Mouse (Mus musculus): Measurements from ENCODE around the gene Cym. TPM values are rescaled to one million over a fixed set of nuclear protein-coding genes. Genes with fewer than 3 reads are reported as not detected.

The Cym gene
- polyA plus RNA-seq, 1 experiment from 2014 or later = 0.18 TPM

DNA sequence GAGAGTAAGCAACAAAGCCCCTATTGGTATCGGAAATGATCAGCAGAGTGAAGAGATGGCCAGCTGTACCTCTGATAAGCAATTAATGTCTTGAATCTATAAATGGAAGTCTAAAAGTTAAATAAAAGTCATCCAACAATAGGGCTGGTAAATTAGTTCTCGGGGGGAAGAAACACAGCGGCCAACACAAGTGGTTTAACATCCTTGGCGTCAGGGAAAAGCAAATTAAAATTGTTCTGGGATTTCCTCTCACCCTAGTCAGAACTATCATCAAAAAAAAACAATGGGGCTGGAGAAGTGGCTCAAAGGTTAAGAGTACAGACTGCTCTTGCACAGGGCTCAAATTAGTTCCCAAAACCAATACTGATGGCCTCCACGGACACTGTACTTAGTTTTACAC is 4.3 kb upstream of the Cym start:
- Histone ChIP-seq H3K9ac (no peak overlapping the region), H3K4me1 (replicated peaks) (peaks cover 14% of the 10 kb centered on the region), H3K27ac (ENCODE audit: poor library complexity, severe bottlenecking) (no peak overlapping the region), H3K9me3 (replicated peaks) (peaks cover 5% of the 10 kb centered on the region), H3K36me3 (no peaks in the 10 kb centered on the region), H3K4me2 (no peak overlapping the region), H3K27me3 (replicated peaks) (0 out of 2 replicates have a peak, but pooled peaks cover 3% of the 10 kb centered on the region), H3K4me3 (no peak overlapping the region)
- no peak for ATAC-seq (ENCODE audit: insufficient number of reproducible peaks, low FRiP score)
- WGBS = 85% methylated on average over 5 of the region's 5 CpGs

DNA sequence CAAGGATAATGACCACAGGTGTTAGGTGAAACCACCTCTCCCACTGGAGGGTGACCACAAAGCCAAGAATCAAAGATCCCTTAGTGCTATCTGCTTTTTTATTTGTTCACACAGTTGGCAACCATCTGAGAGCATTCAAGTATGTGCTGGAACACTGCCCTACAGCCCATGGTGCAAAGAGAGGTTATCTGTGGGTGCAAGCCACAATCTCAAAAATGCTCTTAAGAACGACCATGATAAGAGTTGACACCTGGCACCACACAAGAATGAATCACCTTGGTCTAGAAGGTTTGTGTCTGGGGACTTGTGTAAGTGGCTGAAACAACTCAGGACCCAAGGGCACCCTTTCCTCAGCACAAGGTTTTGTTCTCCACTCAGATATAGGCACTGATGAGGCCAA is 1.7 kb upstream of the Cym start:
- 33% methylated on average over 1 of the region's 1 CpGs for WGBS
- no peak for ATAC-seq (ENCODE audit: insufficient number of reproducible peaks, low FRiP score)
- Histone ChIP-seq H3K27me3 (replicated peaks) (0 out of 2 replicates have a peak, but pooled peaks cover 3% of the 10 kb centered on the region), H3K9ac (no peak overlapping the region), H3K27ac (ENCODE audit: poor library complexity, severe bottlenecking) (no peak overlapping the region), H3K9me3 (replicated peaks) (peaks cover 5% of the 10 kb centered on the region), H3K4me2 (no peak overlapping the region), H3K36me3 (no peaks in the 10 kb centered on the region), H3K4me3 (no peak overlapping the region), H3K4me1 (replicated peaks) (no peaks in the 10 kb centered on the region)

DNA sequence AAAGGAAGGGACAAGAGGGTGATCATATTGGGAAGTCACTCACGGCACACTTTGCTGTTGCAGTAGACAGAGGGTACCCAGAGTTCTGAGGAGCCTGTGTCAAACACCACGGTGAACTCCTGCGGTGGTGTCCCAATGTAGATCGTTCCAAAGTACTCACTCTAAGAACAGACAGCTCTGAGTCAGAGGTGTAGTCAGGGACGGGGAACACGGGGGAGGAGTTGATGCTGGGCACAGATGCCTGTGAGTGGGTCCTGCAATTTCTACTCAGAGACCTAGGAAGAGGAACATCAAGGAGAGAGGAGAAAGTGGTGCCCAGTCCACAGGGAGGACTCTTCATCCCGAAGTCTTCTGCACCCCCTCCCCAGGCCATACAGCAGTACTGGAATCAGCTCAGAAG is 3.0 kb downstream of the Cym start:
- Histone ChIP-seq H3K27me3 (replicated peaks) (no peaks in the 10 kb centered on the region), H3K4me1 (replicated peaks) (no peaks in the 10 kb centered on the region), H3K4me2 (no peak overlapping the region), H3K27ac (ENCODE audit: poor library complexity, severe bottlenecking) (no peak overlapping the region), H3K36me3 (no peaks in the 10 kb centered on the region), H3K4me3 (no peak overlapping the region), H3K9me3 (replicated peaks) (no peaks in the 10 kb centered on the region), H3K9ac (no peak overlapping the region)
- 82% methylated on average over 7 of the region's 7 CpGs for WGBS
- ATAC-seq (ENCODE audit: insufficient number of reproducible peaks, low FRiP score) = no peak

DNA sequence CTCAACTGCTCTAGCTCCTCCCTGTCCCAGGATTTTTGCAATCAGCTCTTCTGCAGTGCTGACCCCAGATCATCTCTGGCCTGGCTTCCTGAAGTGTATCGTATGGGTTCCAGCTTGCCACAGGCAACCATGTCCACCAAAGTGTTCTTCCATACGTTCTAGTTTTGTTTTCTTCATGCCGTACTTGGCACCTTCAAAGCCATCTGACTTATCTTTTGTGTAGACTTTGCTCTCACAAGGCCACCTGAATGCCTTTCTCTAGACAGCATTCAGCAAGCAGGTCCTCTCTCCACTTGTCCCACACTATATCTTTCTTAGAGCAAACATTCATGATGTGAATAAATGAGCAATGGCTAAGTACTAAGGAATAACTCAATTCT is 4.4 kb downstream of the Cym start:
- no peak for ATAC-seq (ENCODE audit: insufficient number of reproducible peaks, low FRiP score)
- no peaks in the 10 kb centered on the region for H3K4me1 ChIP-seq (replicated peaks)
- H3K4me3 ChIP-seq = no peak overlapping the region
- no peak overlapping the region for H3K9ac ChIP-seq
- H3K27ac ChIP-seq (ENCODE audit: poor library complexity, severe bottlenecking) = no peak overlapping the region
- H3K9me3 ChIP-seq (replicated peaks) = no peaks in the 10 kb centered on the region
- no peaks in the 10 kb centered on the region for H3K36me3 ChIP-seq
- no peak overlapping the region for H3K4me2 ChIP-seq
- 80% methylated on average over 3 of the region's 3 CpGs for WGBS
- H3K27me3 ChIP-seq (replicated peaks) = no peaks in the 10 kb centered on the region

DNA sequence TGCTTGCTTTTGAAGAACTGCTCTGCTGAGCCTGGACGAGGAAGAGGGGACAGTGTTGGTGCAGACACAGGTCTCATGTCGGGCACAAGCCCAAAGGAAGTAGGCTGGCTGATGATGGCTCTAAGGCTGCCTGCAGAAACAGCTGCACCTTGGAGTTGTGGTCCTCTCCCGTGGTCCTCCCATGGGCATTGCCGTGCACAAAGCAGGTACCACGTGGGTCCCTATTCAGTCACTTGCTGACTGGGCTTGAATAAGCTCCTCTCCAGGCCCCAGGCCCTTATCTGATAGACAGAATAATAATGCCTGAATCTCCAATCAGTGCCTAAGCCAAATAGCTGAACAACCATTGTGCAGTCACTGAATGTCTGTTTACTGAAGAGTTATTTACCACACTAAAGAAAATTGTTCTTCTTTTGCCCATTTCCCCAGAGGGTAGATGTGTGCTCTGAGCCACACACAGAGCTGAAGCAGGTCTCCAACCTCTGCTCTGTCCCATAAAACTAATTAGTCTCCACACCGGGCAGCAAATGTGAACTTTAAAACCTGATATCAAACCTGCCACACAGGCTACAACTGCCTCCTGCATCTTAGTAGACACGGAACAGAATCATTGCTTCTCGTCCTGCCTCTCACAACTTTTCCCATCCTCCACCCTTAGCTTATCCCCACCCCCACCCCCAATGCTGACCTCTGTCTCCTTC is 5.0 kb downstream of the Cym start:
- no peak overlapping the region for H3K27ac ChIP-seq (ENCODE audit: poor library complexity, severe bottlenecking)
- no peaks in the 10 kb centered on the region for H3K9me3 ChIP-seq (replicated peaks)
- WGBS = 65% methylated on average over 8 of the region's 8 CpGs
- no peaks in the 10 kb centered on the region for H3K27me3 ChIP-seq (replicated peaks)
- H3K36me3 ChIP-seq = no peaks in the 10 kb centered on the region
- H3K9ac ChIP-seq = no peak overlapping the region
- ATAC-seq (ENCODE audit: insufficient number of reproducible peaks, low FRiP score) = no peak
- no peak overlapping the region for H3K4me2 ChIP-seq
- no peak overlapping the region for H3K4me3 ChIP-seq
- no peaks in the 10 kb centered on the region for H3K4me1 ChIP-seq (replicated peaks)

DNA sequence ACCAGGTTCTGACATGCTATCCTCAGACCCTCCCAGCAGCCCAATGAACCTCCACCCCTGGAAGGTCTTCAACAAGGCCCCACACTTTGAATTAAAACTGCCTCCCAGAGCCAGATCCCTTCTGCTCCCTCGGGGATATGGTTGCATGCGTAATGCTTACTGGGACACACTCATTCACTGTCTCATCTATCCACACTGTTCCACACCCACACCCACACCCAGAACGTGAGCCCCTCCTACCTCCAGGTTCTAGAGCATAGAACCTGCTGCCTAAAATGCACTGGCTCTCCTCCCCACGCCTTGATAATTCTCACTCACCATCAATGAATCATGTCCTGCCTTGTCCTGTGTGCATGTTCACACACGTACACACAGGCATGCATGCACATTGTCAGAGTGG is 6.9 kb downstream of the Cym start:
- no peak overlapping the region for H3K9ac ChIP-seq
- WGBS = 73% methylated on average over 5 of the region's 5 CpGs
- no peaks in the 10 kb centered on the region for H3K9me3 ChIP-seq (replicated peaks)
- no peak for ATAC-seq (ENCODE audit: insufficient number of reproducible peaks, low FRiP score)
- no peaks in the 10 kb centered on the region for H3K36me3 ChIP-seq
- no peak overlapping the region for H3K4me3 ChIP-seq
- no peaks in the 10 kb centered on the region for H3K4me1 ChIP-seq (replicated peaks)
- no peak overlapping the region for H3K4me2 ChIP-seq
- no peaks in the 10 kb centered on the region for H3K27me3 ChIP-seq (replicated peaks)
- no peak overlapping the region for H3K27ac ChIP-seq (ENCODE audit: poor library complexity, severe bottlenecking)

DNA sequence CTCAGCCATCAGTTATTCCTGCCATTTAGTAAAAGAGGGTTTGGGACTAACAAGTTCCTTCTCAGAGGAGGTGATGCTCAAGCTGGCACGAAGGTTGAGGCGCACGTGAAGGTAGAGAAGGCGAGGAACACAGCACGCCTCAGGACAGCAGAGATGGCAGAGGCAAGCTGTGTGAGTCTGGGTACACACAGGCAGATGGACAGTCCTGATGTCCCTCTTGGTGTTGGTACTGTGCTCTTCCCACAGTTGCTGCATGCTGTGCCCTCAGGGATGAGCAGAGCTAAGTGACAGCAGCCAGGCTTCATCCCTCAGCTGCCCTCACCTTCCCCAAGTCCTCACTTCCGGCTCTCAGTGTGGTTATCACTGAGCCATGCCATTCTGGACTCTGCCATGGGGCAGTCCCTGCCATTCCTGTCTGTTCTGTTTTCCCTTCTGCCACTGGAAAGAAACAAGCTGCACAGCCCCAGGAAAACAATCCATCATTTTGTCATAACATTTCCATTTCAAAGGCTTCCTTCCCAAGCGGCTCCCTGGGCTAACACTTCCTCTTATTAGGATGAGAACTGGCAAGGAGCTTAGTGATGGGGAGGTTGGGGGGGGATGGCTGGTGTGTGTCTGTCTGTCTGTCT is 13.8 kb downstream of the Cym start:
- ATAC-seq (ENCODE audit: insufficient number of reproducible peaks, low FRiP score) = no peak

DNA sequence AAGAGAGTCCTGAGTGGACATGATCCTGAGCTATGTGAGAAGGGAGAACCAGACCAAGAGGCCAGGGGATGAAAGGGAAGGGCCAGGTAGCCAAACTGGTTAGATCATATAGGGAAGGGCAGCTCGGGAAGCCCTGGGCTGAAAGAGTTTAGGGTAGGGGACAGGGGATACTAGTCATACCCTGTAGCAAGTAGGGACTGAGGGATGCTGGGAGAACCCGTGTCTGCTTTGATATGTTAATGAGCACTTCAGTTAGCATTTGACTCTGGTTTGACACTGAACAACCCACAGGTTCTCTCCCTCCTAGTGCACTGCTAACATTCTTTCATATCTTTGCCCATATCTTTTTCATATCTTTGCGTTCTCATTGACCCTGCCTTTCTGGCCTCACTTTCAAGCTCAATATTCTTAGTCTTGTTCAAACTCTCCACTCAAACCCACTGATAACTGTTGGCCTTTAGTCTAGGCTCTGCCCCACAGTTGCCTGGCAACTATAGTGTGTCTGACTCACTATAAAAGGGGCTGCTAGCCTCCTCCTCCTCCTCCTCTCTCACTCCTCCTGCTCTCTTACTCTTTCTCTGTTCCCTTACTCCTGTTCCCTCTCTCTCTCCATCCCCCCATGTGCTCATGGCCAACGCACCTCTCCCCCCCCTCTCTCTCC is 14.9 kb downstream of the Cym start:
- ATAC-seq (ENCODE audit: insufficient number of reproducible peaks, low FRiP score) = no peak

More for the DNA sequence above, 13.8 kb downstream of the Cym start:
- Histone ChIP-seq H3K4me1 (replicated peaks) (no peaks in the 10 kb centered on the region; the same call in 1 of the 2 replicates), H3K9me3 (replicated peaks) (no peaks in the 10 kb centered on the region), H3K27ac (ENCODE audit: poor library complexity, severe bottlenecking) (no peak overlapping the region), H3K9ac (no peak overlapping the region), H3K27me3 (replicated peaks) (peaks cover 7% of the 10 kb centered on the region; the same call in 1 of the 2 replicates), H3K4me3 (no peak overlapping the region), H3K4me2 (no peak overlapping the region), H3K36me3 (no peaks in the 10 kb centered on the region)
- 64% methylated on average over 7 of the region's 7 CpGs for WGBS

DNA sequence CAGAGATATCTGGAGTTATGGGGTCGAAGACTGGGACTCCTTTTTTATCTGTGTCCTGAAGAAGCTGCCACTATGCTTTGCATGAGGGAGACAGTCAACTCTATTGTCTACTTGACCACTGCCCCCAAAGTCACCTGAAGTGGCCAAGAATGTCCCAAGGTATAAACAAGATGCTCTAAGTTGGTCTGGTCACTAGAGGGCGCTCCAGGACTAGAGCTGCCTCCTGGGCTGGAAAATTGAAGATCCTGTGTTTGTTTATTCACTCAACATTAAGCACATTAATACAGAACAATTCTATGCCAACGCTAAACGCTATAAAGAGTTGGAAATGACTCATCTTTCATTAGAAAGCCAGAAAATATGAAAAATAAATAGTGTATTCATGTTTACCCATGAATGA is 15.5 kb downstream of the Cym start:
- no peak overlapping the region for H3K9ac ChIP-seq
- H3K27me3 ChIP-seq (replicated peaks) = peaks cover 7% of the 10 kb centered on the region; the same call in 1 of the 2 replicates
- no peaks in the 10 kb centered on the region for H3K9me3 ChIP-seq (replicated peaks)
- no peaks in the 10 kb centered on the region for H3K36me3 ChIP-seq
- 5% methylated on average over 4 of the region's 4 CpGs for WGBS
- no peak for ATAC-seq (ENCODE audit: insufficient number of reproducible peaks, low FRiP score)
- no peak overlapping the region for H3K4me3 ChIP-seq
- no peak overlapping the region for H3K4me2 ChIP-seq
- no peaks in the 10 kb centered on the region; the same call in 1 of the 2 replicates for H3K4me1 ChIP-seq (replicated peaks)
- no peak overlapping the region for H3K27ac ChIP-seq (ENCODE audit: poor library complexity, severe bottlenecking)

More for the DNA sequence above, 14.9 kb downstream of the Cym start:
- H3K9ac ChIP-seq = no peak overlapping the region
- H3K27ac ChIP-seq (ENCODE audit: poor library complexity, severe bottlenecking) = no peak overlapping the region
- WGBS = 43% methylated on average over 4 of the region's 4 CpGs
- H3K27me3 ChIP-seq (replicated peaks) = peaks cover 7% of the 10 kb centered on the region; the same call in 1 of the 2 replicates
- no peak overlapping the region for H3K4me3 ChIP-seq
- H3K36me3 ChIP-seq = no peaks in the 10 kb centered on the region
- no peaks in the 10 kb centered on the region; the same call in 1 of the 2 replicates for H3K4me1 ChIP-seq (replicated peaks)
- no peak overlapping the region for H3K4me2 ChIP-seq
- H3K9me3 ChIP-seq (replicated peaks) = no peaks in the 10 kb centered on the region

DNA sequence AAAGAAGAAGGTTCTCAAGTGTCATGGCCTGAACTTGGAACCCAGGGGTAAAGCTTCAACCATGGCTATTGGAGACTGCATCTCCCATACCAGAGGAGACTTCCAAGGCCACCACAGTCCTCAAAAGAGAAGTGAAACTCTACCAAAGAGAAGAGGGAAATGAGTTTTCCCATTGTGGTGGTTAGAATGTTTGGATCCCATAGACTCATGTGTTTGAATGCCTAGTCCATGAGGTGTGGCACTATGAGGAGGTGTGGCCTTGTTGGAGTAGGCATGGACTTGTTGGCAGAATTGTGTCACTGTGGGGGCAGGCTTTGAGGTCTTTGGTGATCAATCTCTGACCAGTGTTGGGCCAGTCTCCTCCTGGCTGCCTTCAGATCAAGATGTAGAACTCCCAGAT is 16.4 kb downstream of the Cym start:
- ATAC-seq (ENCODE audit: insufficient number of reproducible peaks, low FRiP score) = no peak
- Histone ChIP-seq H3K27me3 (replicated peaks) (peaks cover 7% of the 10 kb centered on the region; the same call in 1 of the 2 replicates), H3K9me3 (replicated peaks) (no peaks in the 10 kb centered on the region), H3K27ac (ENCODE audit: poor library complexity, severe bottlenecking) (no peak overlapping the region), H3K4me1 (replicated peaks) (no peaks in the 10 kb centered on the region; the same call in 1 of the 2 replicates), H3K36me3 (no peaks in the 10 kb centered on the region), H3K9ac (no peak overlapping the region), H3K4me2 (no peak overlapping the region), H3K4me3 (no peak overlapping the region)

DNA sequence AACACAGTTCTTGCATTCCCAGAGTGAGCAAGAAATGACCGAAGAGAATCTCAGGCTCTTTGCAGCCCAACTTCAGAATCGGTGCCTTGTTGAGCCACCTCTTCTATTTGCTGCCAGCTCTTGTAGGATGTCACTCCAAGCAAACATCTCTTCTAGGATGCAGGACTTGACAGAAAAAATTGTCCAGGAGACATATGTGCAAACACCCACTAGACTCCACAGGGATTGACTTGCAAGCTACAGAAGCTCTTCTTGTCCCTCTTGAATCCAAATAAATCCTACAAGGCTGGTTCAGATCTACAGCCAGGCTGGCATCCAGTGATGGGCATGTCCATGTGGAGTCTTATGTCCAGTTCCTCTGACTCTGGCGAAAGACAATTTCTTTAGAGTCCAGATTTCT is 17.1 kb downstream of the Cym start:
- Histone ChIP-seq H3K4me2 (no peak overlapping the region), H3K4me3 (no peak overlapping the region), H3K36me3 (no peaks in the 10 kb centered on the region), H3K4me1 (replicated peaks) (no peaks in the 10 kb centered on the region; the same call in 1 of the 2 replicates), H3K9ac (no peak overlapping the region), H3K27ac (ENCODE audit: poor library complexity, severe bottlenecking) (no peak overlapping the region), H3K27me3 (replicated peaks) (peaks cover 7% of the 10 kb centered on the region; the same call in 1 of the 2 replicates), H3K9me3 (replicated peaks) (no peaks in the 10 kb centered on the region)
- ATAC-seq (ENCODE audit: insufficient number of reproducible peaks, low FRiP score) = no peak
- WGBS = 71% methylated on average over 3 of the region's 3 CpGs
